Mouse (Mus musculus): Measurements from ENCODE around the gene Sgsm3.
A peak's percentile ranks its signal among the peaks of the same experiment; 100 is the strongest.

Sgsm3 gene

GRCm38 (mm10) chr15:80981176-80981575 is 3.6 kb downstream of the Sgsm3 start:
- no peak for DNase-seq

GRCm38 (mm10) chr15:80983264-80983663 is 5.7 kb downstream of the Sgsm3 start:
- DNase-seq, result no peak

GRCm38 (mm10) chr15:80988331-80988730 is 10.8 kb downstream of the Sgsm3 start:
- DNase-seq, result no peak

GRCm38 (mm10) chr15:80989712-80990111 is 12.1 kb downstream of the Sgsm3 start:
- no peak for DNase-seq

GRCm38 (mm10) chr15:80994959-80995358 is 17.4 kb downstream of the Sgsm3 start:
- no peak for DNase-seq

- no peak for DNase-seq
These were observed 18.7 kb downstream of the Sgsm3 start for GRCm38 (mm10) chr15:80996090-80996835.

- DNase-seq, result no peak
These were observed 19.5 kb downstream of the Sgsm3 start for GRCm38 (mm10) chr15:80997077-80997476.

GRCm38 (mm10) chr15:81000419-81001138 is 23.0 kb downstream of the Sgsm3 start:
- DNase-seq, result no peak

GRCm38 (mm10) chr15:81006127-81006735 is 28.7 kb downstream of the Sgsm3 start:
- DNase-seq, result peak; percentile 50

GRCm38 (mm10) chr15:81007339-81007738 is 29.8 kb downstream of the Sgsm3 start:
- no peak for DNase-seq

- DNase-seq, result no peak
These were observed 30.3 kb downstream of the Sgsm3 start for GRCm38 (mm10) chr15:81007905-81008304.

- DNase-seq, result no peak
These were observed 31.1 kb downstream of the Sgsm3 start for GRCm38 (mm10) chr15:81008689-81009123.

GRCm38 (mm10) chr15:81010114-81010513 is 32.5 kb downstream of the Sgsm3 start:
- DNase-seq, result no peak

GRCm38 (mm10) chr15:81011523-81011922 is 34.0 kb downstream of the Sgsm3 start:
- no peak for DNase-seq

- DNase-seq, result no peak
These were observed 34.8 kb downstream of the Sgsm3 start for GRCm38 (mm10) chr15:81012359-81012758.

GRCm38 (mm10) chr15:81013186-81013585 is 35.6 kb downstream of the Sgsm3 start:
- DNase-seq, result no peak

- no peak for DNase-seq
These were observed 37.6 kb downstream of the Sgsm3 start for GRCm38 (mm10) chr15:81015068-81015744.

- DNase-seq, result no peak
These were observed 38.9 kb downstream of the Sgsm3 start for GRCm38 (mm10) chr15:81016488-81016887.

GRCm38 (mm10) chr15:81017308-81017707 is 39.7 kb downstream of the Sgsm3 start:
- no peak for DNase-seq

- no peak for DNase-seq
These were observed 43.8 kb downstream of the Sgsm3 start for GRCm38 (mm10) chr15:81021377-81021776.

- no peak for DNase-seq
These were observed 44.9 kb downstream of the Sgsm3 start for GRCm38 (mm10) chr15:81022437-81022836.

GRCm38 (mm10) chr15:81023842-81024241 is 46.3 kb downstream of the Sgsm3 start:
- no peak for DNase-seq

- DNase-seq, result no peak
These were observed 49.3 kb downstream of the Sgsm3 start for GRCm38 (mm10) chr15:81026901-81027300.

Data from cerebellum, adult 8-10 months (tissue).